Mouse (Mus musculus) heart, postnatal 14 days (tissue): ENCODE measurements around the gene Gcn1l1. TPM values are rescaled to one million over a fixed set of nuclear protein-coding genes. Genes with fewer than 3 reads are reported as not detected.

Source experiments
- microRNA-seq, 2 experiments: library from miRNA; unstranded; fragments of <30 nt; microRNA quantifications; one replicate each; pipeline ENCODE4 v1.2.0; 2021 to 2022
- total RNA-seq, 2 experiments: library from RNA; stranded (reverse); gene quantifications; 2 replicates each; pipeline ENCODE4 v1.2.3; 2021

The Gcn1l1 gene
- total RNA-seq, 2 experiments from 2014 or later: 45.1 to 46.6 TPM

Small RNAs within 50 kb of the gene (microRNA-seq; reads per million reads assigned to microRNA genes)
- gene Mir7029: 0 to 0.27 reads per million in 2 experiments
- gene Mir7030: 0 to 0.12 reads per million in 2 experiments

Other genes with a start within 250 kb of the Gcn1l1 start
- 10 to 100 TPM; 26.3 to 26.9 TPM for gene Srsf9, start 238.1 kb upstream of the Gcn1l1 start, total RNA-seq
- gene Gatc, start 224.1 kb upstream of the Gcn1l1 start, total RNA-seq: 10 to 100 TPM; 16.0 to 17.0 TPM
- gene Triap1, start 224.0 kb upstream of the Gcn1l1 start, total RNA-seq: 10 to 100 TPM; 21.1 to 23.1 TPM
- gene Cox6a1, start 216.3 kb upstream of the Gcn1l1 start, total RNA-seq: 100 to 1,000 TPM; 367 to 372 TPM
- 1 to 10 TPM; 1.9 to 2.0 TPM for gene Msi1, start 135.7 kb upstream of the Gcn1l1 start, total RNA-seq
- gene Pla2g1b, start 99.0 kb upstream of the Gcn1l1 start, total RNA-seq: not detected
- 10 to 100 TPM; 17.9 to 18.7 TPM for gene Sirt4, start 80.5 kb upstream of the Gcn1l1 start, total RNA-seq
- gene Pxn, start 58.6 kb upstream of the Gcn1l1 start, total RNA-seq: 10 to 100 TPM; 52.4 to 54.2 TPM
- 100 to 1,000 TPM; 645 to 715 TPM for gene Rplp0, start 5.8 kb upstream of the Gcn1l1 start, total RNA-seq
- 10 to 100 TPM; 41.5 to 41.8 TPM for gene Rab35, start 66.7 kb downstream of the Gcn1l1 start, total RNA-seq
- 1 to 10 TPM; 8.2 to 8.5 TPM for gene Bicdl1, start 166.4 kb downstream of the Gcn1l1 start, total RNA-seq